Mouse (Mus musculus): ENCODE data around the gene Ercc4.

GRCm38 (mm10) chr16:13119641-13120350 is 10.3 kb downstream of the Ercc4 start:
- TF ChIP-seq GATA1 (IDR thresholded peaks at IDR 0.05; ENCODE audit: low read length) (no peak), TAL1 (IDR thresholded peaks at IDR 0.05; ENCODE audit: low read length) (no peak)
